Mouse (Mus musculus) c-Kit-positive CD71-negative TER-119-negative erythroid progenitor cells, embryonic 14.5 days (primary cell): ENCODE data around the gene Lemd1.

ENCODE experiments used
- DNase-seq: peaks from one replicate; pipeline ENCODE4 v3.0.0-alpha.2; 2013; ENCODE audit warnings: low read depth

Gene Lemd1

DNA sequence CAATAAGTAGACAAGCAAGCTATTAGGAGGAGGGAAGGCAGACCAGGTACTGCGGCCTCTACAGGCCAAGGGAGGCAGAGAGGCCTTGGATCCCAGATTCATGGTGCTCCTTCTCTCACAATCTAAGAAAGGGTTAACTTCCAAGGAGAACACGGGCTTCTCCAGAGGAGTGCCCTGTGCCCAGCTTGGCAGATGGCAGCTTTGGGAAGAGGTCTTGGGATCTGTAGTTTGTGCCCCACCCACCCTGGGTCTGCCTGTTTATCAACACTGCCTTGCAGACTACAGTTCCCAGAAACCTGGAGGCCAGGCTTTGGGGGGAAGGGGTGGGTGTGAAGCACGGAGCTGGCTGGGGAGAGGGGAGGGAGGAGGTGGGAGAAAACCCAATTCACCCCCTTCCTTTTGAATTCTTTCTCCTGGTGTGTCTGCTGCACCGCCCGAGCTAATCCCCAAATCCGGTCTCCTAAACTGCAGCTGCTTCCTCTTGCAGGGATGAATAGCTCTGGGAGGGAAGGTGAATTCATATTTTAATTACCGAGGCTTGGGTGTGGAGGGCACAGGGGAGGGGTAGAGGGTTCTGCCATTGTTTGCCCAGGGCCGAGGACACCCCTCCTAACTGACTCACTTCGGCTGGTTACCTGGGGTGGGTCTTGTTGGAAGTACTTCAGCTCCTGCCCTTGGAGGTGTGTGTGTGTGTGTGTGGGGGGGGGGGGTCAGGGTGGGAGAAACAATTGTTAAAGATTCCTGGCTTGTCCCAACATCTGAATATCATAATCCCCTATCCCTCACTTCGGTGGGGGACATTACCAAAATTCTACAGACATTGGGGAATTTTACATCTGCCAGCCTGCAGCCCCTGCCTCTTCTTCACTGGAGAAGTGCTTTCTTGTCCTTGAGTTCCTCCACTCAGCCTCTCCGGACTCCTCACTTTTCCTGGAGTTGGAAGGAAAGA is 9.6 kb downstream of the Lemd1 start:
- DNase-seq = no peak

GRCm38 (mm10) chr1:132201511-132201860 is 10.3 kb downstream of the Lemd1 start:
- no peak for DNase-seq

DNA sequence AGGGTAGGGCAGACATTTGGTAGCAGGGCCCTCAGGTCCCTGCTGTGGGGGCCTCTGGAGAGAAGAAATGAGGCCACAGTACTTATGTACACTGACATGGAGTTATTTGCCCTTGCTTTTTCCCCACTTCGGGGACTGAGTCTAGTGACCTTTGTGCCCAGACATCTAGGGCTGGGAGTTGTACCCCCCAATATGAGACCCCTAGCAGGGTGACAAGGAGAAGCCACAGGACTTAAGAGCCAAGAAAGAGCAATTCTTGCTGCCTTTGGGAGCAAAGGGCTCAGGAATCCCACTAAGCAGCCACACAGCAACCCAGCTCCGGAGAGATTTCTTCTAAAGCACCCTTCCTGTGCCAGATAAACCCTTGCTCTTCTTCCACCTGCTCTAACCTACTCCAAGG is 10.7 kb downstream of the Lemd1 start:
- no peak for DNase-seq

DNA sequence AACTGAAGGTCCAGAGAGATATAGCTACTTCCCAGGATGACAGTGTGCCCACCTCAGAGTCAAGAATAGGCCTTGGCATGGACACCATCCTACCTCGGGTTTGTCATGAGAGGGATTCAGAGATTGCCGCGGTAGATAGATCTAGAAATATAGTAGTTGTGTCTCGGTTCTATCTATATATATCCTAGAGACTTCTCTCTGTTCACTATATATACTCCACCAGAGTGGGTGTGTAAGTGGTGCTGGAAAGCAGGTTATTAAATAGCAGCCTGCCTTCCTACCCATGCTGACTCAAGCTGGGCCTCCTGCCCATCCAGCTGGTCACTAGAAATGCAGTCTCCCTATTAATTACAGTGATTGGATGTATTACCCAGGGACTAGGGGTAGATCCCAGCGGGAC is 11.5 kb downstream of the Lemd1 start:
- no peak for DNase-seq

DNA sequence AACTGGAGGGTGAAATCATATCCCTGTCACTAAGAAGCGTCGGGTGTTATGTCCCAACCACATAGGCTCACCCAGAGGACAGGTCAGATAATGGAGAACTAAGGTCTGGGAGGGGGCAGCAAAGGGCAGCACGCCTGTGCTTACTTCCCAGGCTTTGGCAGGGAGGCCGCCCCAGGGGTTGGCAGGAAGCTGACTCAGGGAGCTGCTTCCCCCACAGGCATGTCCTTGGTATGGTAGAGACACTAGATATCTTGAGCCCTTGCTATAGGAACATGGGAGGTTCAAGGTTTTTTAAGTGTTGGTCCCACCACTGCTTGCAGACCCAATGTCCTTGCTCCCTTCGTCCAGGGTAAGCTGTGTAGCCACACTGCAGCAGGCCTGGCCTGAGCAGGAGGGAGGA is 14.7 kb downstream of the Lemd1 start:
- DNase-seq = no peak

GRCm38 (mm10) chr1:132206828-132207227 is 15.6 kb downstream of the Lemd1 start:
- no peak for DNase-seq

- no peak for DNase-seq
These were observed 16.9 kb downstream of the Lemd1 start for GRCm38 (mm10) chr1:132208154-132208553.

DNA sequence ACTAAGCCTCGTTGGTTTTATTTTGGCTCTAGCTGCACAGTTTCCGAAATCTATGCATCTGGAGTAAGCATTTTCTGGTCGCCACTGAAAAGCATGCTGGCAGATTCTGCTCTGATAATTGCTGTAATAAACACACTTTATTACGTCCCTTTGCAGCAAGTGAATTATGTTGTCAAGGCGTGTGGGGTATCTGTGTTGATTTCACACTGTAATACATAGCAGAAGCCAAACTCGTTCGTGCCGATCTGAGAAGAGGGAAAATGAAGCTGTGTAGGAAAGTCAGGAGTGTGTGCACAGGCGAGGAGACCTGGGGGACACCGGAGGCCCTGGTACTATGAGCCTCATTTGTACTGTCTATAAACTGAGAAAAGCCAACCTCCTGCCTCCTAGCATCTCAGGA is 18.2 kb downstream of the Lemd1 start:
- DNase-seq = no peak

DNA sequence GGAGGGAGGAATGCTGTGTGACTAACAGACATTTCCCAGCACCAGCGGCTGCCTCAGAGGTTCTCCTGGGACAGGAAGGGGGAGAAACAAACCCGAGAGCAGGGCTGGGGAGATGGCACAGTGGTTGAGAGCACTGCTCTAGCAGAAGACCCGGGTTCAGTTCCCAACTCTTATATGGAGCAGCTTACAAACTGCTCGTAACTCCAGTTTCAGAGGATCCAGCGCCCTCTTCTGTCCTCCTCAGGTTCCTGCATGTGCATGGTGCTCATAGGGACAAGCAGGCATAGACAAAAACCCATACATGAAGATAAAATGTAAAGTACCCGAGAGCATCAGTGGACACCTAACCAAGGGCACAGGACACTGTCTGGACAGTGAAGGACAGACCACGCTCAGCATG is 19.7 kb downstream of the Lemd1 start:
- DNase-seq = peak; percentile 45

DNA sequence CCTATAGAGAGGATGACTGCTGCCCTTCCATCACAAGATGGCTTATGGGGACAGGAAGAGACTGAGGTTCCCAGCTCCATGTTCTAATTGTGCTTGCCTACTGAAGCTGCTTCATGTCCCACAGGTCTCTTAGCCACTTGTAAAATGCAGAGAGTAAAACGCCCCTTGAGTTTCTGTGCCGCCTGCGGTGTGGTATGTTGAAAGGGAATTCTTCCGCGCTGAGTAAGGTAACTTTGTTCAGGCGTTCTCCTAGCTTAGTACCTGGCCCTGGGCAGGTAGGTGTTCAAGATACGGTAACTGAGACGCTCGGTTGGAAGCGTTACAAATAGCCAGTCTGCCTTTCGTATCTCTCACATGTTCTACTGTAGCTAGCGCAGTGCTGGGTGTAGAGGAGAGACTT is 20.4 kb downstream of the Lemd1 start:
- DNase-seq = no peak

DNA sequence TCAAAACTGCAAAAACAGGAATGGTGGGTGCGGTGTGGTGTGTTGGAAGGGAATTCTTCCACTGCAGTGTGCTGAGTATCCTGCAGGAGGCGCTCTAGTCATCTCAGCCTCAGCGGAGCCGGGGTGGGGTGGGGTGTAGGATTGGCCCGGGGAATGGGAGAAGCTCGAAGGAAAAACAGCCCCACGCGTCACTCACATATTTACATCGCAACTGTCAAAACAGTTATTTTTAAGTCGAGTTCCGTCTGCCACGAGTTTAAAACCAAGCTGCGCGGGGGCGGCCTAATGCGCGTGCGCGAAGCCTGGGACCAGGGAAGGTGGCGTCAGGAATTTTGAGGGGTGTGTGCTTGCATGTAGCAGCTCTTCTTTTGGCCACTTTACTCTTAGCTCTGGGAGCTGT is 21.0 kb downstream of the Lemd1 start:
- DNase-seq = no peak

GRCm38 (mm10) chr1:132213076-132213475 is 21.8 kb downstream of the Lemd1 start:
- DNase-seq = no peak

DNA sequence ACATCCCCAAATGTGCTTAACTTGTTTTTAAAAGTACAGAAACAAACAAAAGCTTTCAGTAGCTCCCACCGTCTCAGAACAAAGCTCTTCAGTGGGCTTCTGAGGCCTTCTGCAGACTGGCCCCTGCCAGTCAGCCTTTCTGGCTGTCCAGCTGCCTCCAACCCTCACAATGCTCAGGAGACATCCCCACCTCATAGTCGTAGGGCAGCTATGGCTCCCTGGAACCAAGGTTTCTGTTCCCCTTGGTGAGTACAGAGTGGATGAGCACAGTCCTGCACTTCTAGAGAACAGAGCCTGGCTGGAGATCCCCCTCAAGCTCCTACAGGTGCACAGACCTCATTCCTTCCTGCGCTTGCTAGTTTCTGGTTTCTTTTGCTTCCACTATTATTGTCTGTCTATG is 25.0 kb downstream of the Lemd1 start:
- no peak for DNase-seq

DNA sequence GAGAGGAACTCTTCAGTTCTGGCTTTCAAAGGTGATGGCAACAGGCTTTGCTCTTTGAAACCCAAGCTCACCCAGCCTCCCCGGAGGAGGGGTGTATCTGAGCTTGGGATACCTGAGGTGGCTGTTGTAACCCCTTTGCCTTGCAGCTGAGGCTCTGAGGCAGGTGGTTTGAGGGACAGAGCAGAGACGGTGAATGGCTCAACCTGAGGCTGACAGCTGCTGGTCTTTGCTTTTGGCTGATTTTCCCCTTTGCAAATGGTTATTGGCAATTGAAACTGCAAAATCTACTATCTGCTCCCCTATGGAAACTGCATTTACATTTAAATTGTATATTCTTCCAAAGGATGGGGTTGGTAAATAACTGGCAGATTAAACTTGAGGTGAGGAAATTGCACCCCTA is 30.4 kb downstream of the Lemd1 start:
- no peak for DNase-seq

DNA sequence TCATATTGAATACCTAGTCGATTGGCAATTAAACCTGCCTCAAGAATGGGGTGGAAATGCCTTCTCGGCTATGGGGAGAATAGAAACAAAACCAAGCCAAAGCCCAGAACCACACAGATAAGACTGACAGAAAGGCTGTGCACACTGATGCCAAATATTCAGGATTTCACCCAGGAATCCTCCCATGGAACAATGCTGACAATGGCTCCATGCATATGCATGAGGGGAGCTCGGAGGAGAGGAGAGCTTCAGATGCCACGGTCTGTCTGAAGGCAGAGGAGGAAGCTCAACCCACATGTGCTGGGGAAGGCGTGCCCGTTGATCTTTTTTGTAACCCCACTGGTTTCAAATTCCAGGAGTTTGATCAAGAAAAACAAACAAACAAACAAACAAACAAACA is 30.9 kb downstream of the Lemd1 start:
- DNase-seq = no peak

GRCm38 (mm10) chr1:132226297-132227080 is 35.3 kb downstream of the Lemd1 start:
- no peak for DNase-seq

DNA sequence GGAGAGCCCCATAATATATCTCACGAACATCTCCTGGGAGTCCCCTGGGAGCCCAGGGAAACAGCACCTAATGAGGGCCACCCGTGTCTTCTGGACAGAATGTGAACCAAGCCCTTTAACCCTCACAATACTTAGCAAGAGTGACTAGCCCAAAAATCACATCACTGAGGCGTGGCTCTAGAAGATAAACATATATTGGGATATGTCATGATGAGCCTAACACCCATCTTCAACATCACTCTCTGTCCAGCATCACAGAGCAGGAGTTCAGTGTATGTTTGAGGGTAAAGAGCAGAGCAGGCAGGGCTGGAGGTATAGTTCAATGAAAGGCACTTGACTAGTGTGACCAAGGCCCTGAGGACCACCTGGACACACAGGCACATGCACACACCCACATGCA is 38.4 kb downstream of the Lemd1 start, which contains the start of gene Gm10188:
TSS of gene Gm10188 (minus strand) at position 101 of the 400 bp plus-strand sequence.
- DNase-seq = no peak

- DNase-seq = no peak
These were observed 40.4 kb downstream of the Lemd1 start for GRCm38 (mm10) chr1:132231470-132232274.

DNA sequence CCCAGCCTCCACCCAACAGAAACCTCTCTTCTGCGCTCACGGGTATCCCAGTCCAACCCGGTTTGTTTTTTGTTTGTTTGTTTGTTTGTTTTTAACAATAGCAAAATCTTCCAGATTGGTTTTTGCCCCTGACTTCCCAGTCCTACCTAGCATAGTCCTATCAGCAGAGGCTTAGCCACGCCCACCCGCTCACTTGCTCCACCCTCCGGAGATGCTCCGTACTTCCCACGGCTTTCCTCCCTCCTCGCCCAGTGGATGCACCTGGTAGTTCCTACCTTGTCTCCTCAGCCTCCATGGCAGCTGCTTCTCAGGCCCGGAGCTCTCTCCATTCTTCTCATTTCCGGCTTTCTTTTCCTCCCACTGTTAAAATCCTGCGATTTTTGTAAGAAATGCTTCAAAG is 42.3 kb downstream of the Lemd1 start:
- DNase-seq = peak; percentile 23

GRCm38 (mm10) chr1:132234757-132235273 is 43.6 kb downstream of the Lemd1 start:
- DNase-seq = no peak

- DNase-seq = peak; percentile 53
These were observed 46.4 kb downstream of the Lemd1 start for GRCm38 (mm10) chr1:132237585-132238159.

DNA sequence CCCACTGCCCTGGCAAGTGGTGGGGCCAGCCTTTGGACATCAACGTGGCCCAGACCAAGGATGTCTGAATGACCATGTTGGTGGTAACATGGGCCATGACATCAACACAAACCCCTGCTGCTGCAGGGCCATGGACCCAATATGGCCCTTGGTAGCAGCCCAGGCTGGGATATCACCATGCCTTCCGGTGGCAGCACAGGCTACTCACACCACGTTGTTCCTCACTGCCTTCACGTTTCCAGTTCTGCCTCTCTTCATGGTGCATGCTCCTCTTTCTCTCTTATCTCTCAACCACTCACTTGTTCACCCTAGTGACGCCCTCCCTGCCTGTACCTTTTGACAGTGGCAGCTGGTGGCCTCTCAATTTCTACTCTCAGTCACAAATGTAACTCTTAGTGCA is 53.8 kb downstream of the Lemd1 start:
- no peak for DNase-seq
